Mouse (Mus musculus) kidney, embryonic 16.5 days (tissue): ENCODE data around the gene Pik3ip1. TPM values are rescaled to one million over a fixed set of nuclear protein-coding genes. Genes with fewer than 3 reads are reported as not detected.

Source experiments
- ATAC-seq: fragments of 200-750 bp; cut with Nextera tagmentation; 2 replicates; pipeline ENCODE4 v1.8.0; 2017; ENCODE audit warnings: moderate TSS enrichment; ENCODE audit not compliant: low FRiP score, low TSS enrichment
- H3K27ac ChIP-seq: fragments of 300-500 bp; sonication (generic); 2 replicates; pipeline ENCODE4 v1.5.1; 2014; ENCODE audit warnings: low read length
- H3K27me3 ChIP-seq: fragments of 300-500 bp; sonication (generic); 2 replicates; pipeline ENCODE4 v1.6.1; 2014; ENCODE audit warnings: low read length, control low read depth, mixed read lengths; ENCODE audit not compliant: insufficient read depth
- H3K36me3 ChIP-seq: fragments of 300-500 bp; sonication (generic); 2 replicates; pipeline ENCODE4 v1.6.1; 2014; ENCODE audit warnings: low read length, control low read depth, mixed read lengths; ENCODE audit not compliant: insufficient read depth
- H3K4me1 ChIP-seq: fragments of 300-500 bp; sonication (generic); 2 replicates; pipeline ENCODE4 v1.6.1; 2014; ENCODE audit warnings: low read length, control low read depth, mixed read lengths; ENCODE audit not compliant: insufficient read depth
- H3K4me2 ChIP-seq: fragments of 300-500 bp; sonication (generic); replicated peaks from 2 replicates; pipeline ENCODE4 v1.6.1; 2014; ENCODE audit warnings: low read depth, low read length
- H3K4me3 ChIP-seq: fragments of 300-500 bp; sonication (generic); 2 replicates; pipeline ENCODE4 v1.5.1; 2014; ENCODE audit warnings: mild to moderate bottlenecking, low read length
- H3K9ac ChIP-seq: fragments of 300-500 bp; sonication (generic); replicated peaks from 2 replicates; pipeline ENCODE4 v1.6.1; 2014; ENCODE audit warnings: low read length
- H3K9me3 ChIP-seq: fragments of 300-500 bp; sonication (generic); 2 replicates; pipeline ENCODE4 v1.6.1; 2016; ENCODE audit warnings: low read length, control low read depth
- WGBS: fragments of 180-500 bp; shearing (Covaris S2); extraction: QIAGEN DNeasy Blood & Tissue Kit; methylation state at CpG from one replicate; pipeline ENCODE4 v1.1.7; 2014; 5-methylcytosine and 5-hydroxymethylcytosine counted together
- polyA plus RNA-seq: library from polyadenylated mRNA; unstranded; fragments of >200 nt; fragmentation: Nextera tagmentation; extraction: Ambion mirVana; gene quantifications from 2 replicates; pipeline ENCODE4 v1.2.1, GENCODE M21; 2015

Gene Pik3ip1
- polyA plus RNA-seq, 1 experiment from 2014 or later = 10.5 TPM

DNA sequence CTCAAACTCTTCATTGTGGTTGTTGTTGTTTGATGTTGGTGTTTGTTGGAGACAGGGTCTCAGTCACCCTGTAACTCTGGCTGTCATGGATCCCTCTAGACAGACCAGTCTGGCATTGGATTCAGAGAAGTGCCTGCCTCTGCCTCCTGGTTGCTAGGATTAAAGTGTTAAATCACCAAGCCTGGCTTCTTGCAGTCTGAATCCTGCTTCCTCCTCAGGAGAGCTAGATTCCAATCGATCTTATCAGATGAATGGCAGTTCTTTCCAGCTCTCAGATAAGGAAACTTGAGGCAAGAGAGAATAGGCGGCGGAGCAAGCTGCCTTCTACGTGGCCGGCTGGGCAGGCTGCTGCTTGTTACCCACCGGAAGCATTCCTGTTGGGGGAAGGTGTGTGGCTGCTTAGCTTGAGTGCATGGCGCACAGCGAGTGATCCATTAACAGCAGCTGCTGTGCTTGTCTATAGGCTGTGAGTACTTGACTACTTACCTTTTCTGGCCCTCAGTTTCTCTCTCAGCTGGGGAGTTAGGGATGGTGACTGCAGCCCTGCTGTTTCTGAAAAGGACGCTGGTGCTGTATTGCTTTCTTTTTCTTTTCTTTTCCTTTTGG lies 4.6 kb downstream of the Pik3ip1 start:
- ATAC-seq = no peak
- Histone ChIP-seq H3K4me3 (no peak overlapping the region), H3K4me2 (no peak overlapping the region), H3K9me3 (no peaks in the 10 kb centered on the region), H3K4me1 (peaks cover 52% of the 10 kb centered on the region), H3K27me3 (no peaks in the 10 kb centered on the region), H3K9ac (no peak overlapping the region), H3K36me3 (no peaks in the 10 kb centered on the region), H3K27ac (no peak overlapping the region)
- 42% methylated on average over 9 of the region's 9 CpGs for WGBS

DNA sequence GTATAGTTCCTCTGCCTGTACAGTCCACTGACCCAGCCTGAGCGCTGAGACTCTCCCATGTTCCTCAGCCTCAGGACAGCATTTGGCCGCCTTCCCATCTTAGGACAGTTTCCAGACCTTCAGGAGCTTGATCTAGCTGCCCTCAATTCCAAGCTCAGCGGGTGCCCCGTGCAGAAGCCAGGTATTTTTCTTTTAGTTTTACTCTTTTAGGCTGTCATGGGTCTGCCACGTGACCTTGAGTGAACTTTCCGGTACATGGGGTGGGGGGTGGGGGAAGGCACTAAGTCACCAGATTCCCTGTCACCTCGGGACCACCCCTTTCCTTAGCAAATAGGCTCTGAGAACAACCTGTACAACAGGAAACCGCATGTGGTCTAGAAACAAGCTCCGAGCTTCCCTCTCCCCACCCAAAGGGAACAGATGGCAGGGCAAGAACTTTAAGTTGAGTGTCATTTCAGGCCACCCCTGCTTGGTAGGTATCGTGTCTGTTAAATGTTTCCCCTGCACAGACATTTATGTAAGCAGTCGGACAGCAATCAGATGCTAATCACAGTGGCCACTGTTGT lies 5.5 kb downstream of the Pik3ip1 start:
- Histone ChIP-seq H3K9ac (no peak overlapping the region), H3K4me2 (no peak overlapping the region), H3K4me1 (peaks cover 46% of the 10 kb centered on the region), H3K27ac (no peak overlapping the region), H3K27me3 (no peaks in the 10 kb centered on the region), H3K36me3 (no peaks in the 10 kb centered on the region), H3K9me3 (no peaks in the 10 kb centered on the region), H3K4me3 (no peak overlapping the region)
- WGBS = 34% methylated on average over 11 of the region's 11 CpGs
- ATAC-seq = no peak

DNA sequence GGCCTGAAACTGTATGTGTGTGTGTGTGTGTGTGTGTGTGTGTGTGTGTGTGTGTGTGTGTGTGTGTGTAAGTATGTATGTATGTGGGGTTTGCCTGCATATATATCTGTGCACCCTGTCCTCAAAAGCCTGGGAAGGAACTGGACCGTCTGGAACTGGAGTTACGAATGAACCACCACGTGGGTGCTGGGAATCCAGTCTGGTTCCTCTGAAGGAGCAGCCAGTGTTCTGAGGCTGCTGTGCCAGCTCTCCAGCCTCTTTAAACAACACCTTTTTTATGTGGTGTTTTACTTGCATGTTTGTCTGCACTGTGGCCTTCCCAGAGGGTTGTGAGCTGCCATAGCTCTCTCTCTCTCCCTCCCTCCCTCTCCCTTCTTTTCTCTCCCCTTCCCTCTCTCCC lies 6.4 kb downstream of the Pik3ip1 start:
- Histone ChIP-seq H3K9ac (no peak overlapping the region), H3K4me1 (peaks cover 39% of the 10 kb centered on the region)
- 89% methylated on average over 3 of the region's 3 CpGs for WGBS

DNA sequence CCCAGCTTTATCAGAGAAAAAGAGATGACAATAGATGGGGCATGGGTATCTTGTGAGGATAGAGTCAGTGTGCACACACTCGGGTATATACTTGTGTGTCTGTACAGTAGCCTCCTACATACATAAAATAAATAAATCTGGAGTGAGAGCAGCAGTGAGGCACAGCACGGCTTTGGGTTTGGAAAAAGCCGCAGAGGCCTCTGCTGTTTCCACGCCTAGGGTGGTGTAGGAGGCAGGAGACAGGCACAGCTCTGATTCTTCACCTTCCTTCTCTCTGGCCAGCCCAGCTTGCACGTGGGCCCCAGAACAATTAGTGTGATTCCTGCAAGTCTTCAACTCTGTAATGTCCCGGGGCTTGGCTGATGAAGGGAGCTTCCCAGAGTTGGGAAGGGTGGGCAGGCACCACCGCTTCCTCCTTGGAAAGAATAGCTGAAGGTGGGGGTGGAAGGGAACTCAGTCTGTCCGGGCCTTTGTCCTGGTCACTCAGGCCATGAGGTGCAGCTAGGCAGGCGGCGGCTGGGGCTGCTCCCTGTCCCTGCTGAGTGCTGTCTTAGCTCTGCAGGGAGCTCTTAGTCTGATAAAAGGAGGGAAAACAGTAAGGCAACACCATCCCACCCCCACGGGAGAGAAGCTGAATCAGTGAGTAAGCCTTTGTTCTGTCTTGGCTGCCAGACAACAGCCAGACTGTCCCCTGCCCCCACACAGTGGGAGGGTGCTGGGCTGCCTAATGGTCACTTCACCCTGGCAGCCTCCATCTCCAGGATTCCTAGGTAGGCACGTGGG lies 7.2 kb downstream of the Pik3ip1 start:
- Histone ChIP-seq H3K9me3 (no peaks in the 10 kb centered on the region), H3K4me1 (peaks cover 34% of the 10 kb centered on the region), H3K27me3 (no peaks in the 10 kb centered on the region), H3K27ac (peak overlapping the region; percentile 51; the same call in 1 of the 2 replicates), H3K4me2 (no peak overlapping the region), H3K4me3 (no peak overlapping the region), H3K9ac (peak overlapping the region; percentile 35; the same call in 1 of the 2 replicates), H3K36me3 (no peaks in the 10 kb centered on the region)
- peak; percentile 40; the same call in 1 of the 2 replicates for ATAC-seq
- WGBS = 16% methylated on average over 12 of the region's 12 CpGs

More for the DNA sequence above, 6.4 kb downstream of the Pik3ip1 start:
- H3K27me3 ChIP-seq = no peaks in the 10 kb centered on the region
- H3K36me3 ChIP-seq = no peaks in the 10 kb centered on the region
- no peak overlapping the region for H3K27ac ChIP-seq
- no peaks in the 10 kb centered on the region for H3K9me3 ChIP-seq
- H3K4me3 ChIP-seq = no peak overlapping the region
- no peak for ATAC-seq
- no peak overlapping the region for H3K4me2 ChIP-seq

DNA sequence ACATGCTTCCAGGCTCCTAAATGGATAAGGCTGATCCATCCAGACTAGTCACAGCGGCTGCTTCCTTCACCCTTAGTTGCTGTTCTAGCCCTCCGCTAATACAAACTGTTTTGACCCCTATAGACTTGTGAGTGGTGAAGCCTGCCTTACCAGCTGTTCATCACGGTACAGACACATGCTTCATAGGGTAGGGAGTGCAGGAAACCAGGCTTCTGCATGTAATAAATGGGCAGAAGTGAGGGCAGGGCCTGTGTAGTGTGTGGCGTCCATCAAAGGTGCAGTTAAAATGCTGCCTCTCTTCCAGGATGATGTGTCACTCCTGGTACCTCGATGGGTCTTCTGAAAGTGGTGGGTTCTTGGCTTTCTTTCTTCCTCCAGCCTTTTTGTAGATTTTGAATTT lies 7.8 kb downstream of the Pik3ip1 start:
- peak overlapping the region; percentile 35; the same call in 1 of the 2 replicates for H3K9ac ChIP-seq
- H3K4me3 ChIP-seq = no peak overlapping the region
- no peak overlapping the region for H3K4me2 ChIP-seq
- no peaks in the 10 kb centered on the region for H3K27me3 ChIP-seq
- H3K36me3 ChIP-seq = no peaks in the 10 kb centered on the region
- no peak; the same call in 1 of the 2 replicates for ATAC-seq
- 60% methylated on average over 5 of the region's 5 CpGs for WGBS
- peaks cover 29% of the 10 kb centered on the region for H3K4me1 ChIP-seq
- H3K27ac ChIP-seq = no peak overlapping the region; the same call in 1 of the 2 replicates
- no peaks in the 10 kb centered on the region for H3K9me3 ChIP-seq

DNA sequence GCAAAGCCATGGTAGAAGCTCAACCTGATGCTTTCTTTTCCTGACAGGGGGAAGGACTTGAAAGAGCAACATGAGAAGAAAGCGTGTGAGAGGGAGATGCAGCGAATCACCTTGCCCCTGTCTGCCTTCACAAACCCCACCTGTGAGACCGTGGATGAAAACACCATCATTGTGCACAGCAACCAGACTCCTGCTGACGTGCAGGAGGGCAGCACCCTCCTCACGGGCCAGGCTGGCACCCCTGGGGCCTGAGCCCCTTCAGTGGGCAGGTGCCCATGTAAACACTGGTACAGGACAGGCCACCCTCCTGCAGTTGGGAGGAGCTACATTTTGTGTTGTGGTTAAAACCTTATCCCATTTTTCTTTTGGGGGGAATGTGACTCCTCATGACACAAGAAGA lies 11.3 kb downstream of the Pik3ip1 start:
- no peaks in the 10 kb centered on the region for H3K27me3 ChIP-seq
- H3K27ac ChIP-seq = no peak overlapping the region
- H3K9ac ChIP-seq = no peak overlapping the region
- H3K4me3 ChIP-seq = no peak overlapping the region
- no peak for ATAC-seq
- 76% methylated on average over 5 of the region's 5 CpGs for WGBS
- no peaks in the 10 kb centered on the region for H3K9me3 ChIP-seq
- H3K4me2 ChIP-seq = no peak overlapping the region
- peaks cover 15% of the 10 kb centered on the region for H3K4me1 ChIP-seq
- peaks cover 20% of the 10 kb centered on the region for H3K36me3 ChIP-seq

DNA sequence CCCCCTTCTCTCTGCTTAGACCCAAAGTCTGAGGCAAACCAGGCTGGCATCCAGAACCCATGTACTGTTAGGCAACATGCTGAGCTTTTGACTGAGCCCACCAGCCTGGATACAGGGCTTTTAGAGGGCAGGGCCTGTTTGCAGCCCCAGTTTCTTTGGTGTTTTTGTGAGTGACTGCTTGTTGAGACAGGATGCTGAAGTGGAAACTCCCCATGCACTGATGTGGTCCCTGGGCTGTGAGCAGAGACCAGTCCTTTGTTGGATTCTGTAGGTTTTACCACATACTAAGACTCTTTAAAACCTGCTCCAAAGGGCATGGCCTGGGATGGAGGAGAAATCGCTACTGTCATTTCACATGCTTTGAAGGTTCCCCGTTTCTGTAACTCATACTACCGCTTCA lies 14.7 kb downstream of the Pik3ip1 start:
- Histone ChIP-seq H3K9me3 (no peaks in the 10 kb centered on the region), H3K9ac (no peak overlapping the region), H3K4me2 (no peak overlapping the region), H3K4me3 (no peak overlapping the region), H3K4me1 (peaks cover 24% of the 10 kb centered on the region), H3K27ac (no peak overlapping the region), H3K27me3 (no peaks in the 10 kb centered on the region), H3K36me3 (peaks cover 20% of the 10 kb centered on the region)
- WGBS = 84% methylated on average over 3 of the region's 3 CpGs
- no peak for ATAC-seq

DNA sequence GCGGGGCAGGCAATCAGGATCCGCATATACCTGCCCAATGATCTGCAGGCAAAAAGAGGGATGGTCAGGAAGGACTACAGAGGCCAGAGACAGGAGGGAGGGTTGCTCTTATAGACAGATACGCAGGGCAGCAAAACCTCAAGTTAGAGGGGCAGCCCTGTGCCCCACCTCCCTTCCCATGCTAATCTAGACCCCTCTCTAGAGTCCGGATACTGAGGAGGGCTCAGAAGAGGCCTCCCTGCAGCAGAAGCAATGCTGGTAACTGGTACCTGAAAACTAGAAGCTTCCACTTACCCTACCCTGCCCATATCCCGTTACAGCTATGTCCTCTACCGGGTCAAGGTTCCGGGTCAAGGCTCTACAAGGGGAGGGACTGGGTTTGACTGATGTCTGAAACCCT lies 16.1 kb downstream of the Pik3ip1 start:
- no peaks in the 10 kb centered on the region for H3K27me3 ChIP-seq
- no peak overlapping the region for H3K4me2 ChIP-seq
- H3K9ac ChIP-seq = no peak overlapping the region; the same call in 1 of the 2 replicates
- no peak overlapping the region for H3K4me3 ChIP-seq
- H3K27ac ChIP-seq = no peak overlapping the region
- no peaks in the 10 kb centered on the region for H3K9me3 ChIP-seq
- peaks cover 24% of the 10 kb centered on the region for H3K4me1 ChIP-seq
- no peak for ATAC-seq
- WGBS = 70% methylated on average over 7 of the region's 7 CpGs
- H3K36me3 ChIP-seq = peaks cover 29% of the 10 kb centered on the region

DNA sequence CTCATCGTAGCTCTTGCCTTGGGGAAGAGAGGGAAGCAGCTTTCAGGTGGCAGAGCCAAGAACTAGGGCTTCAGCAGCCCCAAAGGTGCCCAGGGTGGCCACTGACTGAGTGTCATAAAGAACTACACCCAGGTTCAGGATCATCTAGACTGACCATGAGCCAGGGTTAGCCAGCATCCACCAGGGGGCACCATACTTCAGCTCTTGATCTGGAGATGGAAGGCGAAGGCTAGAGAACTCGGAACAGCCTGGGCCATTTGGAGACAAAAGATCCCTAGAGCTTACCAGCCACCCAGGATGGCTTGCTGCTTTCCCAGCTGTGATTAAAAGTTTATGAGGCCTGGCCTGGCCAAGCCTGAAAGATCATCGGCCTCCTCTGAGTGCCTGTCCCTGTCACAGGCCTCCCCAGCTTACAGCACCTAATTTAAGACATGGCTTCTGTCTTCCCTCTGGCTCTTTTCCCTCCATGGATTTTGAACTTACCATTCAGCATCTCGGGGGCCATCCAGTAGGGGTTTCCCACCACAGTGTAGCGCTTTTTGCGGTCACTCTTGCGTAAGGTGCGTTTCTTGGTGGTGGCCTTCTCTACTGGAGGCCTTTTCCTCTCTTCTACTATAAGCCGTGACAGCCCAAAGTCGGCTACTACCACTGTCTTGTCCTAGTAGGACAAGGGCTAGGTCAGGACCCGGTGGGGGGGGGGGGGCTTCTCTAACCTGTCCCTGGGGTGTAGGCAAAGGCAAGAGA lies 17.1 kb downstream of the Pik3ip1 start:
- H3K4me3 ChIP-seq = no peak overlapping the region
- 0 out of 2 replicates have a peak overlapping the region, but pooled peaks have one; percentile 1 for H3K9ac ChIP-seq
- no peaks in the 10 kb centered on the region for H3K27me3 ChIP-seq
- WGBS = 55% methylated on average over 12 of the region's 12 CpGs
- peaks cover 24% of the 10 kb centered on the region for H3K4me1 ChIP-seq
- peaks cover 35% of the 10 kb centered on the region for H3K36me3 ChIP-seq
- H3K27ac ChIP-seq = peak overlapping the region; percentile 27; the same call in 1 of the 2 replicates
- no peaks in the 10 kb centered on the region for H3K9me3 ChIP-seq
- ATAC-seq = peak; percentile 78
- H3K4me2 ChIP-seq = no peak overlapping the region
